Mouse (Mus musculus) erythroblast, embryonic 14.5 days (primary cell): ENCODE data around the gene Camk2d. TPM values are rescaled to one million over a fixed set of nuclear protein-coding genes. Genes with fewer than 3 reads are reported as not detected.

Source experiments
- H3K27me3 ChIP-seq: 2 replicates; pipeline ENCODE4 v1.6.1; 2012; ENCODE audit warnings: inconsistent platforms; ENCODE audit not compliant: control insufficient read depth
- H3K36me3 ChIP-seq: 2 replicates; pipeline ENCODE4 v1.6.1; 2012; ENCODE audit warnings: mild to moderate bottlenecking, inconsistent platforms; ENCODE audit not compliant: control insufficient read depth
- H3K4me1 ChIP-seq: 2 replicates; pipeline ENCODE4 v1.6.1; 2012; ENCODE audit warnings: inconsistent platforms; ENCODE audit not compliant: control insufficient read depth
- H3K4me3 ChIP-seq: replicated peaks from 2 replicates; pipeline ENCODE3; 2012; ENCODE audit warnings: moderate library complexity, mild to moderate bottlenecking, inconsistent platforms
- H3K9me3 ChIP-seq: 2 replicates; pipeline ENCODE4 v1.6.1; 2012; ENCODE audit warnings: low read length, inconsistent platforms, mixed read lengths; ENCODE audit not compliant: control insufficient read depth
- GATA1 ChIP-seq: IDR thresholded peaks from 2 replicates; pipeline ENCODE4 v1.6.1; 2012; ENCODE audit warnings: low read length, inconsistent platforms, mixed read lengths
- TAL1 ChIP-seq: IDR thresholded peaks from 3 replicates; pipeline ENCODE4 v1.6.1; 2012; ENCODE audit warnings: low read length, inconsistent platforms, mixed read lengths
- polyA plus RNA-seq: library from polyadenylated mRNA; stranded (reverse); fragments of >175 nt; gene quantifications from 2 replicates; pipeline ENCODE4 v1.2.3, GENCODE M21; 2012

The Camk2d gene
- polyA plus RNA-seq, 1 experiment, result not detected

DNA sequence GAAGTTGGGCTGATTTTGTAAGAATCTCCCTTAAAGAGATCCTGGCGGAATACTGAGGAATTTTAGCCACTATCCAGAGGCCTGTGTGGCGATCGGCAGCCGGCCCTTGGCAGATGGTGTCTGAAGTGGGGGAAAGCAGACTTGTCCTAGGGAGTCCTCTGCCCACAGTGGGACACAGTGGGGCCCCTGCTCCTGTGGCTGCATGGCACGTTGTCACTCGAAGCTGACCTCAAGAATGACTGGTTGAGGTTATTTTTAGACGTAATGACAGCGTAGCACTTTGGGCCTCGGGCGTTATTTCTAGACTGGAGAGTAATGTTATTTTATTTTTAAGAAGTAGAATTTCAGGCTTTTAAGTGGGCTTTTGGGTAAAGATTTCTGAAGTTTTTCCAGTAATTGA, 62.7 kb downstream of the Camk2d start:
- TF ChIP-seq TAL1, result no peak
- no peak for TF ChIP-seq GATA1
- no peak overlapping the region for H3K4me3 ChIP-seq

DNA sequence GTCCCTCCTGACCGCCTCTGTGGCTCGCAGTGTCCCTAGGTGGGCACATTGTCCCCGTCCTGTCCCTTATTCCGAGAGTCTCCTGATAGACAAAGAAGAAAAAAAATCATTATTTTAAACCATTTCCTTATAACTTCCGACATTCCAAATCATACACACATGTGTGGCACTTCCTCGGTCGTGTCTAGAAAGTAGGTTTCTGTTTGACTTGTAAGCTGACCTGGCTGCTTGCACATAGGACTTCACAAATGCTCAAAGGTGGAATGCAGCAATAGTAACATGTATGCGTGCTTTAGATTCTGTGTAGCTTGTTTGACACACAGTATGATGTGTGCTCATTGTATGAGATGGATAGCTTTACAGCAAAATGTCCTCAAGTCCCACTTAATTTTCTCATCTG, 63.1 kb downstream of the Camk2d start:
- Histone ChIP-seq H3K27me3 (no peaks in the 10 kb centered on the region), H3K36me3 (no peaks in the 10 kb centered on the region), H3K4me3 (no peak overlapping the region), H3K4me1 (no peaks in the 10 kb centered on the region), H3K9me3 (no peaks in the 10 kb centered on the region)
- no peak for TF ChIP-seq GATA1
- TF ChIP-seq TAL1, result no peak

More for the DNA sequence above, 62.7 kb downstream of the Camk2d start:
- Histone ChIP-seq H3K9me3 (no peaks in the 10 kb centered on the region), H3K4me1 (no peaks in the 10 kb centered on the region), H3K36me3 (no peaks in the 10 kb centered on the region), H3K27me3 (no peaks in the 10 kb centered on the region)

DNA sequence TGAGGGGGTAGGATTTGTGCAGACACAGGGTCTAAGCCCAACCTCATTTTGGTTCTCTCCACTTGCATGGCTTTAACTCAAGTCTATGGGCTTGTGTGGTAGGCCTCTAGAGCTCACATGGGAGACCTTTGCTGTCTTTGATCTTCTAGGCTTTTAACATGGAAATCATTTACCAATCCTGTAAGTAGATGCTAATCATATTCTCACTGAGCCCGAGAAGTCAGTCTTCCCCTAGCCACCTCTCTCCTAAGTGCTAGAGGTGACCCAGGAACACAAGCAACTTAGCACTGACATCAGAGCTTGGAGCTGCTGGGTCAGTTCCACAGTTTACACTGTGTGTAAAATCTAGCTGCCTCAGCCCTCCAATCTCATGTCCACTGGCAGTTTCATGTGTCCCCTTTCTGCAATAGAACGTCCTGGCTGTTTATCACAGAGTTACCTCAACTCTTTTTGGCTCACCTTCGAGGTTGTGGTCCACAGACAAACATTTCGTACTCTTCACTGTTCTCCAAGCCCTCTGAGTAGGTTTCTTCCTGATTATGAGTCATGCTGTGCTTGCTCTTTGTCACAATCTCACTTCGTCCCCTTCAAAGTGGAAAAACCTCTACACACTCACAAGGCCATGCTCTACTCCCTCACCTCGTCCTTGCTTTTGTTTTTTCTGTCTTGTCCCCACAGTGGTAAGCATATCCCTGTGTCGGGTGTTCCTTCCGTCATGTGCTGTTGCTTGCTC, 63.9 kb downstream of the Camk2d start:
- Histone ChIP-seq H3K4me3 (no peak overlapping the region), H3K4me1 (no peaks in the 10 kb centered on the region), H3K27me3 (no peaks in the 10 kb centered on the region), H3K36me3 (no peaks in the 10 kb centered on the region), H3K9me3 (no peaks in the 10 kb centered on the region)
- TF ChIP-seq TAL1 (no peak), GATA1 (no peak)

DNA sequence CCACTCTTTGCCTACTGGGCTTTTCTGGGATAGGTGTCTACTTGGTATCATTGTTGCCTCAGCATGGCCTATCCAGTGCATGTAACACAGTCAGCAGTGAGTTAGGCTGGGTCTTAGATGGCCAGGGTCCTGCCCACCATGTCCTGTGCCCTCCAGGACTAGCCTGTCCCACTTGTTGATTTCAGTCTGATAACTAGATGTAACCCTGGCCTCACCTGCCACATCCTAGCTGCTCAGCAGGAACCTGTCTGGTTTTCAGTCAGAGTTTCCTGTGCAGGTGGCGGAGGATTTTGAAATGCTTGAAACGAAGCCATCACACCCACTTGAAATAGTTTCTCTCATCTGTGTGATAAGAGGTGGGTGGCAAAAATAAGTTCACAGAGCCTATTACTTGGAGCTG, 64.5 kb downstream of the Camk2d start:
- TF ChIP-seq TAL1 (no peak), GATA1 (no peak)
- no peak overlapping the region for H3K4me3 ChIP-seq

DNA sequence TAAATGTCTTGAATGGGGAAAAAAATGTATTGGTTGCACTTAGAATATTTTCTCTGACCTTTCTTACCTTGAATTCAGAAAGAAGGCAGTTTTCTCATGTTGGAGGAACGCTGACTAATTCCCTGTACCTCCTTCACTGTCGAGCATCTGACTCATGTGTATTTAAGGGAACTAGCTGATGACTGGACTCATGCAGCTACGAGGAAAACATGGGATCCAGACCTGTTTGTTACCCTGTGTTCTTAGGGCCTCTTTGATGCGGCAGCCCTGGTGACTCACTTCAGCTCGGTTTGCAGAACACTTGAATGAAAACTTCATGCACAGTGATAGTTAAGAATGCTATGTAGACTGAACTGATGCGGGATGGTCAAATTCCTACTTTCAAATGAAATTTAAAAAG, 64.9 kb downstream of the Camk2d start:
- H3K4me3 ChIP-seq, result no peak overlapping the region
- H3K4me1 ChIP-seq, result no peaks in the 10 kb centered on the region
- TF ChIP-seq GATA1 (no peak), TAL1 (no peak)
- no peaks in the 10 kb centered on the region for H3K9me3 ChIP-seq
- H3K36me3 ChIP-seq, result no peaks in the 10 kb centered on the region
- H3K27me3 ChIP-seq, result no peaks in the 10 kb centered on the region

More for the DNA sequence above, 64.5 kb downstream of the Camk2d start:
- Histone ChIP-seq H3K9me3 (no peaks in the 10 kb centered on the region), H3K27me3 (no peaks in the 10 kb centered on the region), H3K36me3 (no peaks in the 10 kb centered on the region), H3K4me1 (no peaks in the 10 kb centered on the region)

DNA sequence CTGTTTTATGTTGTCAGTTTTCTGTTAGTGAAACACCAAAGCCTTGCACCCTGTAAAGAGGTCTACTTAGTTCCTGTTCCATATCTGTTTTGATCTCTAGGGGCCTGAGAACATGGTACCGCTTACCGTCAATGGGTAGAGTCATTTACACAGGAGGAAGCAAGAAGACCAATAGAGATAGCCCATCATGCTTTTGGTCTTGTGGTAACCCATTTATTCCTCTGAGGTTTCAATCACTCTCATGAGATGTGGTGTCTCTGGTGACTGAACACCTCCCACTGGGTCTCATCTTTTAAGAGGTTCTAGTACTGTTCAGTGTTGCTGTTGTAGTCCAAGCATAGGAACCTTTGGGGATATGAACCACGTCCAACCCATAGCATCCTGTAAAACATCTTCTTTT, 65.8 kb downstream of the Camk2d start:
- Histone ChIP-seq H3K4me1 (no peaks in the 10 kb centered on the region), H3K4me3 (no peak overlapping the region), H3K36me3 (no peaks in the 10 kb centered on the region), H3K9me3 (no peaks in the 10 kb centered on the region), H3K27me3 (no peaks in the 10 kb centered on the region)
- TF ChIP-seq GATA1 (no peak), TAL1 (no peak)

DNA sequence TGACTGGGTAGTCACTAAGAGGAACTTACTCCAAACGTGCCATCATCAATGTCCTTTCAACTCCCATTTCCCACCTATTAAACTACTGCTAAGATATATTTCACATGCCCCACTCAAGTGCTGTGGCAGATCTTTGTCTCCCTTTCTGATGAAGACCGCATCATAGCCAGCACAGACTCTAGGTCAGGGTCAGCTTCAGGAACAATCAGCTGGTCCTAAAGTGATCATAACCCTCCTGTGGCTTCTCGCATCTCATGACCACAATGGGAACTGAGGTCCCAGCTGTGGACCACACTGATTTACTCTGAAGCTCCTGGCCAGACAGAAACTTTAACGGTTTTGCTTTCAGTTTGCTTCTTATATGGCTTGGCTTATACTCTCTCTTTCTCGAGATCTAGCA, 67.3 kb downstream of the Camk2d start:
- Histone ChIP-seq H3K4me1 (no peaks in the 10 kb centered on the region), H3K27me3 (no peaks in the 10 kb centered on the region), H3K9me3 (no peaks in the 10 kb centered on the region), H3K36me3 (no peaks in the 10 kb centered on the region), H3K4me3 (no peak overlapping the region)
- no peak for TF ChIP-seq TAL1
- TF ChIP-seq GATA1, result no peak

DNA sequence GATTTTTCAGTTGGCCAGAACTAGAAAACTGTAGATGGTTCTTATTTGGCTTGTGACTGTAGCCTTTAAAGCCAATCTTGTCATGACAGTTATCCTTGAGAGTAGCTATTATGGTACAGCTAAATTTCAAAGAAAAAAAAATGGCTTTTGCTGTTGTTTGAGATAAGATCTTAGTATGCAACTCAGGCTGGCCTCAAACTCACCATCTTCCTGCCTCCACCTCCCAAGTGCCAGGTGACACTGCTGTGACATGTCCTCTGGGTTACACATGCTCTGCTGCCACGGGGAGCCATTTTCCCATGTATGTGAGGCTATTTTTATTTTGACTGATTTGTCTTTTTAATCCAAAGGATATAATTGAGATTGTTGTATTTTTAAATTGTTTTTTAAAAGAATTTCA, 69.8 kb downstream of the Camk2d start:
- Histone ChIP-seq H3K9me3 (no peaks in the 10 kb centered on the region), H3K27me3 (no peaks in the 10 kb centered on the region), H3K36me3 (no peaks in the 10 kb centered on the region), H3K4me3 (no peak overlapping the region), H3K4me1 (no peaks in the 10 kb centered on the region)
- TF ChIP-seq TAL1 (no peak), GATA1 (no peak)

DNA sequence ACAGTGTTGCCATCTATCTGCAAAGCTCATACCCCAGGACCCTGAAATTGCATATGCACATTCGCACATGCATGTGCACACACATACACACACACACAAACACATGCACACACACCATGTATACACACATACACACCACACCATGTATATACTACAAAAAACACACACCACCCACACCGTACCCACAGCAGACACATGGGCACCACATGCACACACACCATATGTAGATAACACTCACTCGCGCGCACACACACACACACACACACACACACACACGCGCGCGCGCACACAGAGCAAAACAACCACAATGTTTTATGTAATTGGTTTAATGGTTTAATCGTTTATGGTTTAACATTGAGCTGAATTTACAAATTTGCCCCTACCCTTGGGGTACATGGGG, 70.9 kb downstream of the Camk2d start:
- no peak for TF ChIP-seq TAL1
- no peak for TF ChIP-seq GATA1
- no peaks in the 10 kb centered on the region for H3K36me3 ChIP-seq
- H3K4me3 ChIP-seq, result no peak overlapping the region
- no peaks in the 10 kb centered on the region for H3K9me3 ChIP-seq
- H3K27me3 ChIP-seq, result no peaks in the 10 kb centered on the region
- no peaks in the 10 kb centered on the region for H3K4me1 ChIP-seq

DNA sequence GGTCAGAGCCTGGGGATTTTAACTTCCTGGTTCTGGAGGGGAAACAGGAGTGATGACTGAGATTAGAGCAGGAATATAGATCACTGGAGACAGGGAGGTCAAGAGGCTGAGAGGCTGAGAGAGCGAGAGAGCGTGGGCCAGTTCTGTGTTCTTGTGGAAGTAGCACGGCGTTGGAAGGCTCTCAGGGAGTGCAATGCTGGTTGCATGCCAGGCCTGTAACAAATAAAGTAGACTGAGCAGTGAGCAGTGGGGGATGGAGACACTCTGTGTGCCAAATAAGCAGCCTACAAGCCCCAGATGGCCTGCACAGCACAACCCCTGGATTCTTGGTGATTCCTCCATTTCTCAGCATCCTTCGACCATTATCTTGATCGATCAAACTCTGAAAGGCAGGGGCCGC, 71.3 kb downstream of the Camk2d start:
- Histone ChIP-seq H3K9me3 (no peaks in the 10 kb centered on the region), H3K36me3 (no peaks in the 10 kb centered on the region), H3K4me3 (no peak overlapping the region), H3K27me3 (no peaks in the 10 kb centered on the region), H3K4me1 (no peaks in the 10 kb centered on the region)
- TF ChIP-seq GATA1 (no peak), TAL1 (no peak)
